Mouse (Mus musculus): ENCODE results near the gene Ranbp9.

- TF ChIP-seq CTCF (IDR thresholded peaks at IDR 0.05; ENCODE audit: low read depth) (no peak), EP300 (IDR thresholded peaks at IDR 0.05; ENCODE audit: low read depth) (no peak)
These were observed 35.3 kb downstream of the Ranbp9 start for GRCm38 (mm10) chr13:43445754-43446153.
